Mouse (Mus musculus) left cerebral cortex, adult 8-10 months (tissue): ENCODE data around the gene Vmn1r56. TPM values are rescaled to one million over a fixed set of nuclear protein-coding genes. Genes with fewer than 3 reads are reported as not detected.
"Not testable (repeated sequence)": the region's sequence is repeated elsewhere in the genome, so short reads cannot be mapped to it uniquely, and the experiment has no call there.

Source experiments
- DNase-seq, 2 experiments: peaks; one replicate each; pipeline ENCODE4 v3.0.0; 2022; ENCODE audit warnings: low spot score in 2 of 2
- total RNA-seq, 4 experiments: library from RNA; stranded (reverse); gene quantifications; 2 replicates each; pipeline ENCODE4 v1.2.4; 2022

Vmn1r56 gene
- not detected for total RNA-seq

DNA sequence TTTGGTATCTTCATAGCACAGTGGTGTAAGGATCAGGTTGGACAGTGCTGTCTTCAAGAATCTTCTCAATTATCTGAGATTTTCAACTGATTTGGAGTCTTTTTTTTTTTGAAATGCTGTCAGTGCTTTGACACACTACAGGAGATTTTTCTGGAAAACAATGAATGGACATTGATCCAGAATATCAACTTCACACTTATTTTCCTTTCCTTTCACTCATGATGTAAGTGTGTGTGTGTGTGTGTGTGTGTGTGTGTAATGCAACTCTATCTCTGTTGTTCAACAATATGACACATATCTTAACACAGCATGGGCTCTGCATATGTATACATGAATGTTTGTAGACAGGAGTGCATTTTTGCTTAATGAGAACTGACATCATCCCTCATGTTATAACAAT is at the start of gene Vmn1r56:
Gene Vmn1r56 (minus strand): TSS at position 101 of the 400 bp plus-strand sequence.
- DNase-seq: not testable (repeated sequence)

DNA sequence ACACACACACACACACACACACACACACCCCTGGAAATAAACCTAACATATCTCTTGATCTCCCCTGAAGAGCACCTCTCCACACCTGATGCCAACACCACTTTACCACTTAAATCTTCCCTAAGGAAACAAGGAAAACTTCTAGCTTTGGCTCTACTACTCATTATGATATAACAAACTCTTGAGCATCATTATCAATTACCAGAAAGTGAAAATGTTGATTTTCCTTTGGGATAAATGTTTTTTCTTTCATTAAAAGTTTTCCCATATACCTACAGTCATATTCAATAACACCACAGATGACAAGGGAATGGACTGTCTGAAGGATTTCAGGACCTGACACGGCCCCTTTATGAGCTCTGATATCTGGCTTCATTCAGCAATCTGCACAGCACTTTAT is 21.6 kb upstream of the Vmn1r56 start, which contains the start of gene Vmn1r57:
Gene Vmn1r57 (plus strand): TSS at position 301 of the 400 bp plus-strand sequence.
- DNase-seq: not testable (repeated sequence)

DNA sequence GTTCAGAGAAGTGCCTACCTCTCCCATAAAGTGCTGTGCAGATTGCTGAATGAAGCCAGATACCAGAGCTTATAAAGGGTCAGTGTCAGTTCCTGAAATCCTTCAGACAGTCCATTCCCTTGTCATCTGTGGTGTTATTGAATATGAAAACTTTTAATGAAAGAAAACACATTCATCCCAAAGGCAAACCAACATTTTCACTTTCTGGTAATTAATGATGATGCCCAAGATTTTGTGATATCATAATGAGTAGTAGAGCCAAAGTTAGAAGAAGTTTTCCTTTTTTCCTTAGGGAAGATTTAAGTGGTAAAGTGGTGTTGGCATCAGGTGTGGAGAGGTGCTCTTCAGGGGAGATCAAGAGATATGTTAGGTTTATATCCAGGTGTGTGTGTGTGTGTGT is 47.0 kb downstream of the Vmn1r56 start, which contains the start of gene Vmn1r55:
Gene Vmn1r55 (minus strand): TSS at position 101 of the 400 bp plus-strand sequence.
- DNase-seq: not testable (repeated sequence)

Other genes with a start within 250 kb of the Vmn1r56 start
- under 1 TPM; 0.16 to 0.68 (median 0.26) TPM for gene Sbk2, start 232.3 kb downstream of the Vmn1r56 start, total RNA-seq
- 1 to 10 TPM in 3 of 4 experiments, under 1 TPM in 1; 0.88 to 1.3 (median 1.1) TPM for gene Sbk3, start 225.6 kb downstream of the Vmn1r56 start, total RNA-seq
- gene Zfp579, start 200.6 kb downstream of the Vmn1r56 start, total RNA-seq: 10 to 100 TPM; 23.3 to 31.7 (median 25.0) TPM
- 1 to 10 TPM; 6.3 to 7.8 (median 6.5) TPM for gene Zfp524, start 182.3 kb downstream of the Vmn1r56 start, total RNA-seq
- gene Fiz1, start 182.1 kb downstream of the Vmn1r56 start, total RNA-seq: 10 to 100 TPM; 21.3 to 23.5 (median 23.2) TPM
- not detected for gene Gm44973, start 181.3 kb downstream of the Vmn1r56 start, total RNA-seq
- gene Zfp865, start 176.4 kb downstream of the Vmn1r56 start, total RNA-seq: 10 to 100 TPM; 33.5 to 38.8 (median 35.8) TPM
- gene Ccdc106, start 176.2 kb downstream of the Vmn1r56 start, total RNA-seq: 10 to 100 TPM; 55.7 to 63.0 (median 59.8) TPM
- gene 4632433K11Rik, start 162.6 kb downstream of the Vmn1r56 start, total RNA-seq: 1 to 10 TPM in 1 of 4 experiments, not detected in 3; 1.5 TPM
- 1 to 10 TPM; 5.4 to 6.0 (median 5.7) TPM for gene Zfp784, start 158.3 kb downstream of the Vmn1r56 start, total RNA-seq
- gene Zfp580, start 145.2 kb downstream of the Vmn1r56 start, total RNA-seq: 10 to 100 TPM; 25.2 to 31.7 (median 27.2) TPM
- gene U2af2, start 134.6 kb downstream of the Vmn1r56 start, total RNA-seq: 100 to 1,000 TPM; 159 to 182 (median 174) TPM
- 100 to 1,000 TPM; 395 to 439 (median 410) TPM for gene Epn1, start 116.5 kb downstream of the Vmn1r56 start, total RNA-seq
- gene Rfpl4, start 79.8 kb downstream of the Vmn1r56 start, total RNA-seq: not detected
- under 1 TPM in 3 of 4 experiments, not detected in 1; 0.34 to 0.51 (median 0.36) TPM for gene Rasl2-9, start 70.8 kb downstream of the Vmn1r56 start, total RNA-seq
- gene Vmn1r55, start 47.1 kb downstream of the Vmn1r56 start, total RNA-seq: not detected
- gene Vmn1r57, start 21.7 kb upstream of the Vmn1r56 start, total RNA-seq: not detected
- not detected for gene Gm5065, start 153.8 kb upstream of the Vmn1r56 start, total RNA-seq
- not detected for gene Nlrp2, start 154.3 kb upstream of the Vmn1r56 start, total RNA-seq
- gene Vmn1r58, start 216.6 kb upstream of the Vmn1r56 start, total RNA-seq: under 1 TPM in 1 of 4 experiments, not detected in 3; 0.08 TPM